Mouse (Mus musculus): ENCODE data around the gene Cfap54.

DNA sequence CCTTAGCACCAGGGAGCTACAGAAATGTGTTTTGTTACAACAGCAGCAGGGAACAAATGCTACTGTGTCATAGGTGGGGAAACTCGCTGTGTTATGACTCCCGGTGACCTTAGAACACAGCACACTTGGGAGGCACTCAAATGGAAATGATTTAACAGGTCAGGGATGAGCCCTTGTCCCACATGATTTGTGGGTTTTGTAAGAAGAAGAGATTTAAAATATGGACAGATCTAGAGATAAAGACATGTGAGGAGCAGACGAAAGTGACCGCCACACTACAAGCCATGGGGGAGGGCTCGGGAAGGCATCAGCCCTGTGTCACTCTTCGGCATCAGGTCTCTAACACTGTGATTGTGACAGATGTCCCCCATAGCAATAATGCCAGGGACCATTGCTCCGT is 144.3 kb downstream of the Cfap54 start:
- TF ChIP-seq GATA1 (IDR thresholded peaks at IDR 0.05; ENCODE audit: low read length): no peak
- no peak for TF ChIP-seq TAL1 (IDR thresholded peaks at IDR 0.05; ENCODE audit: low read length)

Measured in erythroblast, embryonic 14.5 days (primary cell).